Mouse (Mus musculus): ENCODE results near the gene Arf6.

GRCm38 (mm10) chr12:69411936-69412335, 40.0 kb downstream of the Arf6 start:
- no peak for TF ChIP-seq CTCF (IDR thresholded peaks at IDR 0.05)
- no peak for TF ChIP-seq EP300 (IDR thresholded peaks at IDR 0.05)
